In the genomic region with DNA sequence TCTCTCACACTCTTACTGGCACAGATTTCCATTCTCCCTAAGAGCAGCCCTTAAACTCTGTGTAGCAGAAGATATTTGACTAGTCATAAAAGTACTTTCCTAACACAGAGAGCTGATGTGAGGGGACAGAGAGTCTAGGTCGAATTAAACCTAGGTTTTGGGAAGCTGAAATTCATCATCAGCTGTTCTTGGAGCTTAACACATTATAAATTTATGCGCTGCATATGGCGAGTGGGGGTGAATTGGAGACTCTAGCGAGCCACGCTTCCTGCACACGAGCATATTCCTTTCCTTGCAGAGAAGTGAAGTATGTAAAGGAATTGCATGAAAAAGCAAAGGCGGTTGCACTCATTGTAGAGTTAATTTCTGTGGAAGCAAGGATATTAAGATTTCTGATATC, we compare ENCODE assay signal across 12 mouse cellular contexts.
DNase-seq lines count a peak whose midpoint lies in the region; ATAC-seq lines count a peak whose summit lies in the region.
"Had no signal": no experiment of that assay in that cellular context is flagged by ENCODE, and none has a peak within 500 bp of the region (broad histone marks: within the 10 kb centered on the region; RNA-seq: fewer than 3 reads in every experiment).

No protein-coding gene starts in this region.

- no peak overlapping the region for H3K9ac ChIP-seq in midbrain, embryonic 12.5 days (replicated peaks)
- H3K9ac ChIP-seq: limb, embryonic 13.5 days had no signal

- H3K9me3 ChIP-seq in midbrain, embryonic 12.5 days, result no peaks in the 10 kb centered on the region
- no peaks in the 10 kb centered on the region for H3K9me3 ChIP-seq in midbrain, embryonic 10.5 days (replicated peaks)
- H3K9me3 ChIP-seq in hindbrain, embryonic 10.5 days, result no peaks in the 10 kb centered on the region
- H3K9me3 ChIP-seq: limb, embryonic 13.5 days had no signal

- H3K27me3 ChIP-seq in midbrain, embryonic 12.5 days, result no peaks in the 10 kb centered on the region
- H3K27me3 ChIP-seq in midbrain, embryonic 10.5 days (ENCODE audit: low read depth, poor library complexity, severe bottlenecking), result no peaks in the 10 kb centered on the region
- no peaks in the 10 kb centered on the region for H3K27me3 ChIP-seq in hindbrain, embryonic 10.5 days (ENCODE audit: insufficient read depth, poor library complexity, severe bottlenecking)
- H3K27me3 ChIP-seq: limb, embryonic 13.5 days had no signal

- peak overlapping the region; percentile 40; the same call in 1 of the 2 replicates for H3K27ac ChIP-seq in midbrain, embryonic 12.5 days (replicated peaks)
- H3K27ac ChIP-seq in midbrain, embryonic 10.5 days (replicated peaks), result no peak overlapping the region
- peak overlapping the region; percentile 16; the same call in 1 of the 2 replicates for H3K27ac ChIP-seq in hindbrain, embryonic 10.5 days
- H3K27ac ChIP-seq: limb, embryonic 13.5 days had no signal

- H3K4me1 ChIP-seq in midbrain, embryonic 12.5 days, result 0 out of 2 replicates have a peak, but pooled peaks cover 2% of the 10 kb centered on the region
- no peaks in the 10 kb centered on the region for H3K4me1 ChIP-seq in midbrain, embryonic 10.5 days
- H3K4me1 ChIP-seq in hindbrain, embryonic 10.5 days (replicated peaks), result peaks cover 6% of the 10 kb centered on the region; the same call in 1 of the 2 replicates
- H3K4me1 ChIP-seq: limb, embryonic 13.5 days had no signal

- H3K36me3 ChIP-seq in midbrain, embryonic 12.5 days, result no peaks in the 10 kb centered on the region
- no peaks in the 10 kb centered on the region for H3K36me3 ChIP-seq in midbrain, embryonic 10.5 days
- H3K36me3 ChIP-seq in hindbrain, embryonic 10.5 days, result no peaks in the 10 kb centered on the region
- H3K36me3 ChIP-seq: limb, embryonic 13.5 days had no signal

- H3K4me2 ChIP-seq in midbrain, embryonic 12.5 days (replicated peaks), result no peak overlapping the region
- H3K4me2 ChIP-seq: limb, embryonic 13.5 days had no signal

- ATAC-seq in midbrain, embryonic 12.5 days (ENCODE audit: low FRiP score, low read depth), result no peak

- no peak overlapping the region for H3K4me3 ChIP-seq in midbrain, embryonic 12.5 days
- H3K4me3 ChIP-seq in midbrain, embryonic 10.5 days, result no peak overlapping the region
- no peak overlapping the region for H3K4me3 ChIP-seq in hindbrain, embryonic 10.5 days
- H3K4me3 ChIP-seq: limb, embryonic 13.5 days; myocyte had no signal

- no peak for DNase-seq in midbrain, embryonic 10.5 days (ENCODE audit: low spot score)
- DNase-seq in hindbrain, embryonic 10.5 days (ENCODE audit: low spot score), result no peak
- peak; percentile 45 to 68 for DNase-seq in left cerebral cortex, adult 9 months (ENCODE audit: low spot score in 2 of 2)
- peak; percentile 43 to 67 for DNase-seq in right cerebral cortex, postnatal 36 days (ENCODE audit: low spot score in 2 of 2)
- no peak for DNase-seq in adrenal gland, postnatal 14 days
- no peak for DNase-seq in gastrocnemius, postnatal 25 days
- DNase-seq in lung, postnatal 4 days, result no peak
- DNase-seq: kidney, adult 2 months; thymus, adult 2 months had no signal

- 75% methylated on average over 7 of the region's 7 CpGs for WGBS in midbrain, embryonic 12.5 days
- WGBS in midbrain, embryonic 10.5 days, result 84% methylated on average over 7 of the region's 7 CpGs
- WGBS in hindbrain, embryonic 10.5 days, result 79% methylated on average over 7 of the region's 7 CpGs

Comparison
In these comparisons a context has a peak if more than half of its experiments do, and no peak if none do; other contexts are left out.
1. DNase-seq: peak in left cerebral cortex, adult 9 months (2 of 2) and right cerebral cortex, postnatal 36 days (2 of 2); none in midbrain, embryonic 10.5 days (single experiment), hindbrain, embryonic 10.5 days (single experiment), adrenal gland, postnatal 14 days (single experiment), gastrocnemius, postnatal 25 days (single experiment) and lung, postnatal 4 days (0 of 2).